Mouse (Mus musculus) myocyte (in vitro differentiated cells): ENCODE results near the gene Fam102a. TPM values are rescaled to one million over a fixed set of nuclear protein-coding genes. Genes with fewer than 3 reads are reported as not detected.

Source experiments
- H3K27me3 ChIP-seq: one replicate; pipeline ENCODE4 v1.6.1; 2011; ENCODE audit not compliant: control insufficient read depth, insufficient read depth, insufficient read length
- H3K36me3 ChIP-seq: one replicate; pipeline ENCODE4 v1.6.1; 2011; ENCODE audit not compliant: control insufficient read depth, insufficient read depth
- H3K4me2 ChIP-seq: one replicate; pipeline ENCODE4 v1.6.1; 2011; ENCODE audit warnings: low read depth, control low read depth
- H3K4me3 ChIP-seq: one replicate; pipeline ENCODE4 v1.5.1; 2011; ENCODE audit warnings: mild to moderate bottlenecking, control low read depth, moderate library complexity
- H3K79me2 ChIP-seq: one replicate; pipeline ENCODE4 v1.6.1; 2011; ENCODE audit not compliant: control insufficient read depth, insufficient read depth
- H3ac ChIP-seq: one replicate; pipeline ENCODE4 v1.6.1; 2011; ENCODE audit not compliant: control insufficient read depth, insufficient read length
- CEBPB ChIP-seq: IDR thresholded peaks from 2 replicates; pipeline ENCODE4 v1.6.1; 2011; ENCODE audit warnings: mild to moderate bottlenecking, moderate library complexity; ENCODE audit not compliant: poor library complexity, insufficient read depth, severe bottlenecking
- E2F4 ChIP-seq: IDR thresholded peaks from one replicate; pipeline ENCODE4 v1.6.1; 2011; ENCODE audit warnings: mild to moderate bottlenecking, control low read depth, moderate library complexity; ENCODE audit not compliant: insufficient read depth
- MAX ChIP-seq: IDR thresholded peaks from one replicate; pipeline ENCODE4 v1.6.1; 2011; ENCODE audit warnings: low read depth, mild to moderate bottlenecking, control low read depth
- MYOD1 ChIP-seq, 3 experiments: IDR thresholded peaks; one replicate each; pipeline ENCODE4 v1.6.1; 2011; ENCODE audit warnings: control low read depth in 2 of 3, low read depth in 2 of 3, mild to moderate bottlenecking in 2 of 3, moderate library complexity in 1 of 3; ENCODE audit not compliant: insufficient read length in 2 of 3, control insufficient read depth in 1 of 3
- MYOG ChIP-seq, 3 experiments: IDR thresholded peaks; one replicate each; pipeline ENCODE4 v1.6.1; 2011; ENCODE audit warnings: control low read depth in 2 of 3, low read depth in 2 of 3, mild to moderate bottlenecking in 2 of 3; ENCODE audit not compliant: insufficient read length in 2 of 3, control insufficient read depth in 1 of 3, insufficient read depth in 1 of 3
- POLR2A ChIP-seq: IDR thresholded peaks from one replicate; pipeline ENCODE4 v1.6.1; 2011; ENCODE audit warnings: low read depth, mild to moderate bottlenecking, control low read depth, moderate library complexity; ENCODE audit not compliant: insufficient read length
- POLR2AphosphoS2 ChIP-seq: IDR thresholded peaks from one replicate; pipeline ENCODE4 v1.6.1; 2011; ENCODE audit warnings: low read depth, control low read depth; ENCODE audit not compliant: insufficient read length
- REST ChIP-seq: IDR thresholded peaks from one replicate; pipeline ENCODE4 v1.6.1; 2011; ENCODE audit warnings: mild to moderate bottlenecking, control low read depth, moderate library complexity; ENCODE audit not compliant: insufficient read depth, insufficient read length
- SRF ChIP-seq: IDR thresholded peaks from one replicate; pipeline ENCODE4 v1.6.1; 2011; ENCODE audit warnings: low read depth; ENCODE audit not compliant: control insufficient read depth, insufficient read length
- TCF12 ChIP-seq: IDR thresholded peaks from one replicate; pipeline ENCODE4 v1.6.1; 2011; ENCODE audit warnings: mild to moderate bottlenecking, control low read depth; ENCODE audit not compliant: poor library complexity, insufficient read depth, severe bottlenecking
- USF1 ChIP-seq: IDR thresholded peaks from one replicate; pipeline ENCODE4 v1.6.1; 2011; ENCODE audit warnings: low read depth, mild to moderate bottlenecking, control low read depth, moderate library complexity
- polyA plus RNA-seq: library from polyadenylated mRNA; unstranded; fragments of >200 nt; fragmentation: generic; extraction: Trizol; gene quantifications from one replicate; pipeline ENCODE4 v1.2.1, GENCODE M21; 2012; ENCODE audit warnings: missing spikeins

The Fam102a gene
- polyA plus RNA-seq, 1 experiment, result 1.7 TPM

DNA sequence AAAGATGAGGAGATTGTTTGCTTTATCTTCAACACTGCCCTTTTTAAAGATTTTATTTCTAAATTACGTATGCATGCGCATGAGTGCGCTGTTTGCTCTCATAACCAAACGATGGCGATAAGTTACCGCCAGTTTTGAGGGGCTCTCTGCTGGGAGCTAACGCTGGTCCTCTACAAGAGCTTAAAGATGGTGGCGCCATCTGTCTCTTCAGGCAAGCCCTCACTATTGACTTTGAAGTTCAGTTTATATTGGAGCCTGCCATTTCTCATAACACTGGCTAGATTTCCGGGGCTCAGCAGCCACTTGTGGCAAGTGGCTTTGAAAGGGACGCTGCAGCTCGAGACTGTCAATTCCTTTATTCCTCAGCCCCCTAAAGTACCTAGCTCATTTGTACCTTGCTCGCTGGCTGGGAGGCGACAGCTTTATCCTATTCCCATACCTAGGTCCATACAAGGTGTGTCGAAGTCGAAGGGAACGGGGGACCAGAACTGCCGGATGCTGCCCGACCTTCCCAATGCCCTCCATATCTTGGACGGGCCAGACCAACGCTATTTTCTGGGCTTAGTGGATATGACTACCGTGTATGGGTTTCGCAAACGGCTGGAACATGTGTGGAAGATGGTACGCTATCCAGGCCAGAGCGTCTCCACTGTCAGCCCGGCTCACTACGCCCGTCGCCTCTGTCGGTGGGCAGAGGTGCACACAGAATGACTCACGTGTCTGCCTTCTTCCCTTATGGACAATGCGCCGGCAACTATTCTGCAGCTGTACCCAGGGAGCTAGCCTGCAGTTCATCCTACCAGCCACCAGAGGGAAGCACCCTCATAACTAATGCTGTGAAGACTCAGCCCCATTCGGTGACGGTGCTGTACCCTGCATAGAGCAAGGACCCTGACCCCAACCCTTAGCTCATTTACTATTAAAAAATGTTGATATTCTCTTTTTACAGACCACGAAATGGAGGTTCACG, 48.0 kb downstream of the Fam102a start:
- no peaks in the 10 kb centered on the region for H3K27me3 ChIP-seq
- H3K4me2 ChIP-seq, result peak overlapping the region; percentile 56
- H3K36me3 ChIP-seq, result no peaks in the 10 kb centered on the region
- no peak overlapping the region for H3K4me3 ChIP-seq
- TF ChIP-seq REST (no peak), MYOD1 (IDR thresholded peaks at IDR 0.05; ENCODE audit: control insufficient read depth in 1 of 3, insufficient read length in 2 of 3, low read depth in 2 of 3) (peak in 2 of 3 experiments; percentile 7 to 14)
- H3ac ChIP-seq, result no peak overlapping the region
- H3K79me2 ChIP-seq, result peaks cover 11% of the 10 kb centered on the region

- Histone ChIP-seq H3K4me2 (no peak overlapping the region), H3K4me3 (no peak overlapping the region), H3K27me3 (no peaks in the 10 kb centered on the region), H3K79me2 (peaks cover 26% of the 10 kb centered on the region), H3K36me3 (no peaks in the 10 kb centered on the region), H3ac (no peak overlapping the region)
- no peak for TF ChIP-seq CEBPB
- TF ChIP-seq MAX, result no peak
- TF ChIP-seq SRF, result no peak
- no peak for TF ChIP-seq MYOD1 (IDR thresholded peaks at IDR 0.05; ENCODE audit: control insufficient read depth in 1 of 3, insufficient read length in 2 of 3, low read depth in 2 of 3)
- TF ChIP-seq POLR2AphosphoS2, result no peak
- no peak for TF ChIP-seq E2F4
- TF ChIP-seq REST, result no peak
- no peak for TF ChIP-seq USF1
Observed at GRCm38 (mm10) chr2:32585149-32585714, 50.1 kb downstream of the Fam102a start.

GRCm38 (mm10) chr2:32586871-32587351, 51.8 kb downstream of the Fam102a start, which contains the start of gene St6galnac4:
Gene St6galnac4, plus strand, starts transcription at chr2:32587095.
- no peaks in the 10 kb centered on the region for H3K36me3 ChIP-seq
- peak within 1 kb of the TSS; percentile 13 for H3ac ChIP-seq
- H3K4me3 ChIP-seq, result peak within 1 kb of the TSS; percentile 84
- no peaks in the 10 kb centered on the region for H3K27me3 ChIP-seq
- no peak for TF ChIP-seq TCF12
- TF ChIP-seq E2F4, result no peak
- TF ChIP-seq POLR2A, result peak; percentile 79
- peak; percentile 83 for TF ChIP-seq POLR2AphosphoS2
- no peak for TF ChIP-seq USF1
- TF ChIP-seq MYOG (IDR thresholded peaks at IDR 0.05; ENCODE audit: control insufficient read depth in 1 of 3, insufficient read depth in 1 of 3, insufficient read length in 2 of 3, low read depth in 2 of 3), result peak in 1 of 3 experiments; percentile 27
- no peak for TF ChIP-seq REST
- no peak for TF ChIP-seq MYOD1 (IDR thresholded peaks at IDR 0.05; ENCODE audit: control insufficient read depth in 1 of 3, insufficient read length in 2 of 3, low read depth in 2 of 3)
- peak within 1 kb of the TSS; percentile 90 for H3K4me2 ChIP-seq
- H3K79me2 ChIP-seq, result peaks cover 27% of the 10 kb centered on the region

GRCm38 (mm10) chr2:32587731-32588321, 52.7 kb downstream of the Fam102a start:
- H3K4me2 ChIP-seq, result peak overlapping the region; percentile 90
- H3ac ChIP-seq, result peak overlapping the region; percentile 13
- H3K79me2 ChIP-seq, result peaks cover 27% of the 10 kb centered on the region
- TF ChIP-seq MYOD1 (IDR thresholded peaks at IDR 0.05; ENCODE audit: control insufficient read depth in 1 of 3, insufficient read length in 2 of 3, low read depth in 2 of 3) (peak in 2 of 3 experiments; percentile 53 to 77), CEBPB (no peak), MYOG (IDR thresholded peaks at IDR 0.05; ENCODE audit: control insufficient read depth in 1 of 3, insufficient read depth in 1 of 3, insufficient read length in 2 of 3, low read depth in 2 of 3) (peak; percentile 43 to 86 (median 84)), USF1 (no peak), REST (no peak), SRF (no peak), MAX (no peak), TCF12 (peak; percentile 47), POLR2A (peak; percentile 49)
- peak overlapping the region; percentile 84 for H3K4me3 ChIP-seq
- H3K27me3 ChIP-seq, result no peaks in the 10 kb centered on the region
- H3K36me3 ChIP-seq, result no peaks in the 10 kb centered on the region
